Mouse (Mus musculus) C2C12 (cell line): ENCODE results near the gene Ap1ar. TPM values are rescaled to one million over a fixed set of nuclear protein-coding genes. Genes with fewer than 3 reads are reported as not detected.
A peak's percentile ranks its signal among the peaks of the same experiment; 100 is the strongest.

Source experiments
- H3K27me3 ChIP-seq: one replicate; pipeline ENCODE4 v1.6.1; 2011; ENCODE audit not compliant: control insufficient read depth, insufficient read depth, insufficient read length
- H3K36me3 ChIP-seq: one replicate; pipeline ENCODE4 v1.6.1; 2011; ENCODE audit not compliant: control insufficient read depth, insufficient read depth
- H3K4me3 ChIP-seq: one replicate; pipeline ENCODE4 v1.5.1; 2011; ENCODE audit warnings: mild to moderate bottlenecking, control low read depth; ENCODE audit not compliant: poor library complexity, insufficient read depth, severe bottlenecking
- H3K79me2 ChIP-seq: one replicate; pipeline ENCODE4 v1.6.1; 2011; ENCODE audit not compliant: control insufficient read depth, insufficient read depth
- H3K79me3 ChIP-seq: one replicate; pipeline ENCODE4 v1.6.1; 2011; ENCODE audit warnings: low read depth, control low read depth
- H3ac ChIP-seq: one replicate; pipeline ENCODE3; 2011; ENCODE audit warnings: low read depth; ENCODE audit not compliant: control insufficient read depth, insufficient read length
- CEBPB ChIP-seq: IDR thresholded peaks from one replicate; pipeline ENCODE4 v1.6.1; 2011; ENCODE audit warnings: low read depth, mild to moderate bottlenecking, control low read depth, moderate library complexity
- CTCF ChIP-seq: IDR thresholded peaks from one replicate; pipeline ENCODE4 v1.5.1; 2011; ENCODE audit not compliant: control insufficient read depth, insufficient read depth, insufficient read length
- FOSL1 ChIP-seq: IDR thresholded peaks from one replicate; pipeline ENCODE4 v1.8.0; 2011; ENCODE audit warnings: mild to moderate bottlenecking, low read length; ENCODE audit not compliant: poor library complexity, insufficient read depth, severe bottlenecking
- MAX ChIP-seq: IDR thresholded peaks from one replicate; pipeline ENCODE4 v1.6.1; 2011; ENCODE audit warnings: mild to moderate bottlenecking, control low read depth
- MYOD1 ChIP-seq: IDR thresholded peaks from one replicate; pipeline ENCODE4 v1.6.1; 2011; ENCODE audit warnings: low read depth; ENCODE audit not compliant: control insufficient read depth, insufficient read length
- MYOG ChIP-seq: IDR thresholded peaks from one replicate; pipeline ENCODE4 v1.6.1; 2011; ENCODE audit not compliant: control insufficient read depth, insufficient read length; ENCODE audit errors: extremely low read depth
- USF1 ChIP-seq: IDR thresholded peaks from one replicate; pipeline ENCODE4 v1.6.1; 2011; ENCODE audit warnings: low read depth, mild to moderate bottlenecking, control low read depth, moderate library complexity
- polyA plus RNA-seq: library from polyadenylated mRNA; unstranded; fragments of >200 nt; fragmentation: generic; extraction: Trizol; gene quantifications from one replicate; pipeline ENCODE4 v1.2.1, GENCODE M21; 2012; ENCODE audit warnings: missing spikeins

The Ap1ar gene
- polyA plus RNA-seq, 1 experiment = 13.0 TPM

- H3ac ChIP-seq = no peak overlapping the region
- TF ChIP-seq MYOG (no peak), MAX (no peak), USF1 (no peak), MYOD1 (no peak), FOSL1 (no peak), CEBPB (no peak), CTCF (no peak)
These were observed 12.6 kb upstream of the Ap1ar start for GRCm38 (mm10) chr3:127849922-127850321.

GRCm38 (mm10) chr3:127848088-127848808 is 10.9 kb upstream of the Ap1ar start:
- Histone ChIP-seq H3K4me3 (no peak overlapping the region), H3K79me3 (no peaks in the 10 kb centered on the region), H3ac (no peak overlapping the region), H3K79me2 (no peaks in the 10 kb centered on the region), H3K36me3 (no peaks in the 10 kb centered on the region), H3K27me3 (no peaks in the 10 kb centered on the region)
- TF ChIP-seq CEBPB (no peak), FOSL1 (no peak), USF1 (peak; percentile 69)

More at GRCm38 (mm10) chr3:127849922-127850321, 12.6 kb upstream of the Ap1ar start:
- H3K79me2 ChIP-seq = no peaks in the 10 kb centered on the region
- no peaks in the 10 kb centered on the region for H3K79me3 ChIP-seq
- no peaks in the 10 kb centered on the region for H3K27me3 ChIP-seq
- no peak overlapping the region for H3K4me3 ChIP-seq
- H3K36me3 ChIP-seq = no peaks in the 10 kb centered on the region

- no peak for TF ChIP-seq FOSL1
- TF ChIP-seq MYOD1 = no peak
- no peak for TF ChIP-seq MYOG
- TF ChIP-seq MAX = no peak
- TF ChIP-seq CEBPB = no peak
- no peak for TF ChIP-seq USF1
- no peak for TF ChIP-seq CTCF
- Histone ChIP-seq H3K79me2 (no peaks in the 10 kb centered on the region), H3K36me3 (no peaks in the 10 kb centered on the region), H3K4me3 (no peak overlapping the region), H3K79me3 (no peaks in the 10 kb centered on the region), H3ac (no peak overlapping the region), H3K27me3 (no peaks in the 10 kb centered on the region)
These were observed 6.6 kb upstream of the Ap1ar start for GRCm38 (mm10) chr3:127843941-127844327.

- no peaks in the 10 kb centered on the region for H3K79me2 ChIP-seq
- no peak overlapping the region for H3ac ChIP-seq
- TF ChIP-seq MYOG = no peak
- TF ChIP-seq CEBPB = no peak
- TF ChIP-seq MAX = no peak
- no peak for TF ChIP-seq USF1
- TF ChIP-seq FOSL1 = no peak
- TF ChIP-seq MYOD1 = no peak
- TF ChIP-seq CTCF = no peak
- no peak overlapping the region for H3K4me3 ChIP-seq
- no peaks in the 10 kb centered on the region for H3K36me3 ChIP-seq
- H3K27me3 ChIP-seq = no peaks in the 10 kb centered on the region
- H3K79me3 ChIP-seq = no peaks in the 10 kb centered on the region
These were observed 6.1 kb upstream of the Ap1ar start for GRCm38 (mm10) chr3:127843324-127843940.

GRCm38 (mm10) chr3:127841926-127842325 is 4.6 kb upstream of the Ap1ar start:
- no peak for TF ChIP-seq MYOD1
- TF ChIP-seq CTCF = no peak
- TF ChIP-seq CEBPB = no peak
- no peak for TF ChIP-seq USF1
- no peak for TF ChIP-seq MYOG
- no peak for TF ChIP-seq FOSL1
- no peak for TF ChIP-seq MAX
- H3K79me2 ChIP-seq = peaks cover under 1% of the 10 kb centered on the region
- no peak overlapping the region for H3ac ChIP-seq
- no peak overlapping the region for H3K4me3 ChIP-seq
- H3K27me3 ChIP-seq = no peaks in the 10 kb centered on the region
- no peaks in the 10 kb centered on the region for H3K36me3 ChIP-seq
- H3K79me3 ChIP-seq = no peaks in the 10 kb centered on the region
